Mouse (Mus musculus) cortical plate, adult 2 months (tissue): ENCODE measurements at regions not wholly inside any gene's neighbourhood (a gene's known extent, or its start where the extent isn't known, plus 50 kb on each side); places are given as distances from the start of the nearest gene placed in this dataset.
A peak's percentile ranks its signal among the peaks of the same experiment; 100 is the strongest.

ENCODE experiments used
- H3K27ac ChIP-seq: fragments of 200-500 bp; 2 replicates; pipeline ENCODE4 v1.5.1; 2012; ENCODE audit warnings: low read length, control low read depth, inconsistent platforms; ENCODE audit not compliant: insufficient read depth
- H3K4me1 ChIP-seq: fragments of 200-500 bp; 2 replicates; pipeline ENCODE4 v1.6.1; 2011; ENCODE audit warnings: low read length; ENCODE audit not compliant: control insufficient read depth, insufficient read depth
- H3K4me3 ChIP-seq: fragments of 200-500 bp; 2 replicates; pipeline ENCODE4 v1.5.1; 2011; ENCODE audit warnings: mild to moderate bottlenecking, low read length, control low read depth; ENCODE audit not compliant: insufficient read depth
- CTCF ChIP-seq: fragments of 200-500 bp; IDR thresholded peaks from 2 replicates; pipeline ENCODE4 v1.5.1; 2011; ENCODE audit warnings: mild to moderate bottlenecking, control low read depth, low read length; ENCODE audit not compliant: insufficient read depth; ENCODE audit errors: extremely low read depth
- POLR2A ChIP-seq: fragments of 200-500 bp; IDR thresholded peaks from 2 replicates; pipeline ENCODE4 v1.6.1; 2011; ENCODE audit warnings: mild to moderate bottlenecking, low read length, control low read depth; ENCODE audit not compliant: insufficient read depth; ENCODE audit errors: extremely low read depth

GRCm38 (mm10) chr5:18449261-18449660 lies 89.1 kb upstream of the Gnai1 start:
- H3K4me3 ChIP-seq: no peak overlapping the region
- H3K4me1 ChIP-seq: no peaks in the 10 kb centered on the region
- no peak for TF ChIP-seq CTCF
- TF ChIP-seq POLR2A: no peak
- H3K27ac ChIP-seq: no peak overlapping the region

- Histone ChIP-seq H3K4me1 (no peaks in the 10 kb centered on the region), H3K27ac (no peak overlapping the region), H3K4me3 (no peak overlapping the region)
- TF ChIP-seq CTCF: no peak
- no peak for TF ChIP-seq POLR2A
Measured at GRCm38 (mm10) chr5:18448330-18448670, 88.1 kb upstream of the Gnai1 start.

GRCm38 (mm10) chr5:18447665-18448329 lies 87.6 kb upstream of the Gnai1 start:
- no peak for TF ChIP-seq CTCF
- TF ChIP-seq POLR2A: no peak

GRCm38 (mm10) chr5:18445969-18446368 lies 85.8 kb upstream of the Gnai1 start:
- no peaks in the 10 kb centered on the region for H3K4me1 ChIP-seq
- no peak overlapping the region for H3K27ac ChIP-seq
- TF ChIP-seq POLR2A (no peak), CTCF (peak; percentile 55; the same call in 1 of the 2 replicates)
- no peak overlapping the region for H3K4me3 ChIP-seq

More at GRCm38 (mm10) chr5:18447665-18448329, 87.6 kb upstream of the Gnai1 start:
- H3K4me1 ChIP-seq: no peaks in the 10 kb centered on the region
- no peak overlapping the region for H3K27ac ChIP-seq
- no peak overlapping the region for H3K4me3 ChIP-seq

GRCm38 (mm10) chr5:18439986-18440385 lies 79.8 kb upstream of the Gnai1 start:
- no peak for TF ChIP-seq CTCF
- TF ChIP-seq POLR2A: no peak
- no peak overlapping the region for H3K4me3 ChIP-seq
- no peaks in the 10 kb centered on the region; the same call in 1 of the 2 replicates for H3K4me1 ChIP-seq
- no peak overlapping the region for H3K27ac ChIP-seq

GRCm38 (mm10) chr5:18439281-18439680 lies 79.1 kb upstream of the Gnai1 start:
- Histone ChIP-seq H3K4me3 (no peak overlapping the region), H3K4me1 (no peaks in the 10 kb centered on the region; the same call in 1 of the 2 replicates), H3K27ac (no peak overlapping the region)
- TF ChIP-seq POLR2A (no peak), CTCF (no peak)

- no peak overlapping the region for H3K27ac ChIP-seq
- no peak overlapping the region for H3K4me3 ChIP-seq
- TF ChIP-seq CTCF: no peak
- TF ChIP-seq POLR2A: no peak
- no peaks in the 10 kb centered on the region; the same call in 1 of the 2 replicates for H3K4me1 ChIP-seq
Measured at GRCm38 (mm10) chr5:18436099-18436748, 76.1 kb upstream of the Gnai1 start.

- Histone ChIP-seq H3K27ac (no peak overlapping the region), H3K4me3 (no peak overlapping the region), H3K4me1 (no peaks in the 10 kb centered on the region; the same call in 1 of the 2 replicates)
- TF ChIP-seq POLR2A (no peak), CTCF (no peak)
Measured at GRCm38 (mm10) chr5:18434245-18434644, 74.1 kb upstream of the Gnai1 start.

GRCm38 (mm10) chr5:18433287-18433686 lies 73.1 kb upstream of the Gnai1 start:
- Histone ChIP-seq H3K4me3 (no peak overlapping the region), H3K27ac (no peak overlapping the region), H3K4me1 (no peaks in the 10 kb centered on the region; the same call in 1 of the 2 replicates)
- no peak for TF ChIP-seq POLR2A
- TF ChIP-seq CTCF: no peak

GRCm38 (mm10) chr5:18425098-18425497 lies 64.9 kb upstream of the Gnai1 start:
- Histone ChIP-seq H3K27ac (no peak overlapping the region), H3K4me3 (no peak overlapping the region), H3K4me1 (no peaks in the 10 kb centered on the region)
- TF ChIP-seq CTCF (no peak), POLR2A (no peak)
